Mouse (Mus musculus) cerebellum, adult 11 months (tissue): ENCODE measurements at regions not wholly inside any gene's neighbourhood (a gene's known extent, or its start where the extent isn't known, plus 50 kb on each side); places are given as distances from the start of the nearest gene placed in this dataset.
A peak's percentile ranks its signal among the peaks of the same experiment; 100 is the strongest.

ENCODE experiments used
- DNase-seq: peaks from one replicate; pipeline ENCODE4 v3.0.0; 2022

DNA sequence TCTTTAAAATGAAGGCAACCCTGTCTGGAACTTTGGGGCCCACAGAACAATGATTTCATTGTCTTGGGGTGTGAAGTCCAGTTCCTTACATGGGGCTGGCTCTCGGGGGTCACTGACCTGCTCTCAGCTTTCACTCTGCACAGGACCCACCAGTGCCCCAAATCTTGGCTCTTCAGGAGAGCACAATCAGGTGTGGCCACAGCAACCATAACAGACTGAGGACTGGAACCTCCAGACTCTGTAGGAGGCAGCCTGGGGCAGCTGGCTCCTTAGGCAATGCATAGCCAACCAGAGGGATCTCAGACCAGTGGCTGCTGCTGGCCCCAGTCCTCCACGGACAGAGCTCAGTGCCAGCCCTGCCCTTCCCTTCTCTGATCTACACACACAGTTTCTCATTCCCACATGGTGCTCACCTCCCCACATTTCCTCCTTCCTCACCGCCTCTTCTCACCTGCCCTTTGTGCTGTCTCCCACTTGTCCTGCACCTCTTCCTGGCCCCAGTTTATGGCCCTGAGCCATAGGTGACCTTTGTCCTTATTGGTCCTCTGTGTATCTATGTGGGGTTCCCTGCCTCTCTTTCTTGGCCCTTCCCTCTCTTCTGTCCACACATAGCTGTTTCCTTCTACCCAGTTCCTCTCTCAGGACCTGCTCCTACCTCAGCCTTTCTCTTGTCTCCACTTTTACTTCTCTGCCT is 151.9 kb upstream of the Zmiz1 start:
- no peak for DNase-seq

DNA sequence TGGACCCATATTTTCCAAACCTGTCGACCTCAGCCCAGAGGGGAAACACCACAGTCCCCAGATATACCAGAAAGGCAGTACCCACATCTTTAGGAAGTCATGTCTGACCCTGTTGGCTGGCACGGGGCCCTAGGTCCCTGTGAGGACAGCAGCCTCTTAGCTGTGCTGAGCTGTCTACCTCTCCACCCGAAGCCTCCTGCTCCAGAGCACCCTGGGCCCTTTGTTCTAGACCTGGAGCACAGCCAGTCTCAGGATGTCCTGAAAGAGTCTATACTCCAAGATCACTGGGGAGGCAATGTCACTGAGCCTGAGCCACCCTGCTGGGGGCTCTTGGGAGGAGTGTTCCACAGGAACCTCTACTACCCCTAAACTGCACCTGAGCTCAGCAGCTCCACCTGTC is 150.9 kb upstream of the Zmiz1 start:
- DNase-seq = no peak

DNA sequence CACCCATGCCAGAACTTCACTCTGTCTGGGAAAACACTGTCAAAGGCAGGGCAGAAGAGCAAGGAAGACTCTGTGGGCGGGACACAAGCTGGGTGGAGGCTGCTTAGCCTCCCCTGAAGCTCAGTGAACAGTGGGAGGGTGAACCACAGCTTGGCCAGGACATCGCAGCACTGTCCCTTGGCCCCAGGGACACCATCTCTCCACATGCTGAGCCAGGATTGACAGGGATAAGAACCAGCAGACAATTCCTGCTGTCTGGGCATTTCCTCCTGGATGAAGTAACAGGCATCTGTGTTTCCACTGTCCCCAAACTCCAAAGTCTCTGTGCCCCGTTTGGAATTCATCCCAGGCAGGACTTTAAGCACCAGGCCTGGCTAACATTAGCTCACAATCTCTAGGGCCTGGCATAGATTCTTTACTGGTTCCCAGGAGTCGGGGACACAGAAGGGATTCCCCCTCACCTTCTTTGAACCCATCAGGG is 148.3 kb upstream of the Zmiz1 start:
- DNase-seq = no peak

DNA sequence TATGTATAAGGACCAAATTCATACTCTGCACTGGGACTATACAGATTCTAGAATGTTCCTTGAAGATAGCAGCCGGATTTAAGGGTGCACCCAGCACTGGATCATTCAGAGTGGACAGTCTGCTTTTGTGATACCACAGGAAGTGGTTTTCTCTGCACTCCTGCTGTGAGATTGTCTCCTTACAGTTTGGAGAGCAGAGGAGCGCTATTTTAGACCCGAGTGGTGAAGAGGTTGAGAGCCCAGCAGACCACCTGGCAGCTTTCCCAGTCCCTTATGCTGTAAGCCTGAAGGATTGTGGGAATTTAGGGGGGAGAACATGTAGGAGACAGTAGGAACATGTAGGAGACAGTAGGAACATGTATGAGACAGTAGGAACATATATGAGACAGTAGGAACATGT is 147.5 kb upstream of the Zmiz1 start:
- no peak for DNase-seq

DNA sequence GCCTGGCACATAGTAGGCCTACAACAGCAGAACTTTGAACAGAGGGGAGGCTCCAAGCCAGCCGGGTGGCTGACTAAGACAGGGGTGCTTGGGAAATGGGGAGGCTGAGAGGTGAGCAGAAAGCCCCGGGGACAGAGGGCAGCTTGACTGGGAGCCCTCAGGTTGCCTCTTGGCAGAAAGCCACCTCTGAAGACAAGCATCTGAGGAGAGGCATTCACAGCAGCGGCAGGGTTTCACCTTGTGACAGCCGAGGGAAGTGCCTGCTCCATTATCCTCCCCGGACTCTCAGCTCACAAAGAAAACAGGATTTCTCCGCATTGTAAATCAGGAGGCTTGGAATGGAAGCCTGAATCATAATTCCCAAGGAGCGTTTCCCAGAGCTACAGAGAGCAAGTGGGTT is 146.8 kb upstream of the Zmiz1 start:
- DNase-seq = no peak

DNA sequence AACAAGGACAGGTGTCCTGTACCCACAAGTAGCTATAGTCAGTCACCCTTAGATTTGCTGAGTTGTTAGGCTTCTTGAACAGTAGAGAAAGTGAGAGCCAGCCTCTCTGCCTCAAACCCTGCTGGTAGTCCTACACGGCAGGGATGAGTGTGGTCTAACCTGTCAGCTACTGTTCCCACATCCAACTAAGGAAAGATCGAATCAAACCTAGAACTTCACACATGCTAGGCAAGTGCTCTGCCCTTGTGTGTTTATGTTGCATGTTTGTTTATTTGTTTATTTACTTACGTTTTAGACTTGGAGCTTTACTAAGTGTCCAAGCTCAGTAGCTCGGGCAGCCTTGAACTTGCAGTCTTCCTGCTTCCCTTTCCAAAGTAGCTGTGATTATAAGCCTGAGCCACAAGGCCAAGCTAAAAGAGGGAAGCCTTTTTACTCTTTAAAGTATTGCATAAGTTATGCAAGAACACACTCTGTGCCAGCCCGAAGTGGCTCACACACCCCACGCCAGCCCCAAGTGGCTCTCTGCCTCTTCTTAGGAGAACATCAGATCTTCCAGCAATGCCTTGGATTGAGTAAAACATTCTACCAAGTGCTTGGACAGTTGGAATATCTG is 146.1 kb upstream of the Zmiz1 start:
- DNase-seq = no peak

DNA sequence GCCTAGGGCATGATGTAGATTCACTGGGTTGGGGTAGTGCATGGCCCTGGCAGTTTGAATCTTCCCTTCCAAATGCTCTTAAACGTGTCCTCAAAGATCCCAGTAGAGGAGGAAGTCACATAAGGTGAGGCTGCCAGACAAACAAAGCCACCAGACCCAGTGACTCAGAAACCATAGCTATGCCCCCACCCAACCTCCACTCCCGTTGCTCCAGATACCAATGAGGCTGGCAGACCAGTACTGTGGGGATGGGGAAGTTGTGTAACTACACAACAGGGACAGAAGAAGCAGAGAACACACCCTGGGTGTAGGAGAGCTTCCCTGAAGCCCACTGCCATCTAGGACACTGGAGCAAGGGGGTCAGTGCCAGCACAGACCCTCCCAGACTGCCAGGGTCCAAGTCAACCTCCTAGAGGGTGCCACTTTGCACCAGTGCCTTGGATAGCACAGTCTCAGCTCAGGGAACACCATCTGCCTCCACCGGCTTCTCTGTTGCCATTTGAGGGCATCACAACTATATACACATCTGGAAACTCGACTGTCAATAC is 145.2 kb upstream of the Zmiz1 start:
- no peak for DNase-seq

DNA sequence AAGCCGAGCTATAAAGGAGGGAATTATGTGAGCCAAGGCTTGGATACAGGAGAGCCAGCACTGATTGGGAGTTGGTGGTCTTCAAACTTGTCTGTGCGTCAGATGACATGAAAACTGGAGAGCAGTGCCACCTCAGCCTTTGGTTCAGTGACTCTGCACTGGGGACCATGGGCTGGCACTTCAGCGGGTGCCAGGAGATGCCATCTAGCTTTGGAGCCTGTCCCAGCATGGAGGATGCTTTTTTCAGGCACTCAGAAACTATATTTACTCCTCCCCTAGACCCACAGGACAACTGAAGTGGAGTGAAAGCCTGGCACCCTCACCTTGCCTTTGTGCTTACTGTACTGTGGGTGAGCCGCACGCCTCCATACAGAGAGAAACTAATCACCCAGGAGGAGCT is 142.5 kb upstream of the Zmiz1 start:
- no peak for DNase-seq

DNA sequence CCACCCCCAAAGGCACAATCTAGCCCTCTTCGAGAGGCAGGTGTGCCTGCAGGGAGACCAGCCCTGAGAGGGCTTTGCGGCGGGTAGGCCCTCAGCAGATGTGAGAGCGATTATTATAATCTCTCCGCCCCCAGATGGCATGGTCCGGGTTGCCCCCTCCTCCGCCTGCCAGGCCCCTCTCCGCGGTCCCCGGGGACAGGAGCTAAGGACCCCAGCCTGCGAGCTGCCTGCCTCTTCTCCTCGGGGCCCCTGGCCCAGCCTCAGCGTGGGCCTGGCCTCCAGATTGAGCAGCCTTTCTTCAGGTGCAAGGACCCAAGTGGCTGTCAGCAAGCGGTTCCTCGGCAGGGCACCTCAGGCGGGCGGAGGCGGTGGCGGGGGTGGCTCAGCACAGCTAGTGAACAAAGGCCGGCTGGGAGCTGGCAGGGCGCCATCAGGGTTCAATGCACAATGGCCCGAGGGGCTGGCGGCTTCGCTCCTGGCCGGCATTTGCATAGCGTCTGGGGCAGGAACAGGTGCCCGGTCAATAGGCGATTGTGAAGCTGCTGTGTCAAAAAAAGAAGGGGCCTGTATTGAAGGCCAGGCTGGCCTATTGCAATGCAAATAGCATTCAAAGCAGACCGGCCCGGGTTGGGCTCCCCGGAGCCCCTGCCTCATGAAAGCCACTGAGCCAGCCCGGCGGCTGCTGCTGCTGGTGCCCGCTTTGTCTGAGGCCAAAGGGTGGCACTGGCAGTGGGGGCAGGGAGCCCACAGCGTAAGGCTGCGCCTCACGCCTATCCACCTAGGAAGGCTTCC is 141.1 kb upstream of the Zmiz1 start:
- DNase-seq = peak; percentile 67

DNA sequence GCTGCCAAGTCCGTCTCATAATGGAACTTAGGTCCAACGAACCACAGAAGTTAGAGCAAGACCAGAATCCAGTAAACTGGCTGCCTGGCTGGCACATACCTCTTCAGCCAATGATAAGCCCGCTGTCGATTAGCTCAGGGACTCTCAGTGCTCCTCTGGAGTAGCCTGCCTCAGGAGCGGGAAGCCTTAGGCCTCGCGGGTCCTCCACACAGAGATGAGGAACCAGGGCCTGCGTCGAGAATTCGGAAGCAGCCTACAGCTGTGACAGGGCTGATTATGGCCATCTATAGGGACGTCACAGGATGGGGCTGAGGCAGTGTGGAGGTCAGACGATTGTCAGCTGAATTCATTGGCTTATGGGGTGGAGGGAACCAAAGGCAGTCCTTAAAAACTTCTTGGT is 140.1 kb upstream of the Zmiz1 start:
- DNase-seq = no peak

DNA sequence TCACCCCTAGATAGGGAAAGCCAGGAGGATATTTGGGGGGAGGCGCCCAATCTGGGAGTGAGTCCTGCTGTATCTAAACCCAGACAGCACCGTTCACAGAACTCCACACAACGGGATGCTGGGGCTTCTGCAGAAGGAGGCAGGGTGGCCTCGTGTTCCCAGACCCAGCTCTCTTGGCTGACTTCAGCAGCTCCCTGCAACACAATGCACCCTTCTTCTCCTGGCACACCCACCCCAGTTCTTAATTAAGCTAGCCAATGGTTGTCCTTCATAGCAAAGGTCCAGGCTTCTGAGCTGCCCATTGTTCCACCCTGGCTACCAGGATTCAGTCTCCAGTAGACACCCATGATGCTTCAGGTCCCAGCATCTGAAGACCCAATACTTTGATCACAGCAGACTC is 138.8 kb upstream of the Zmiz1 start:
- DNase-seq = no peak

DNA sequence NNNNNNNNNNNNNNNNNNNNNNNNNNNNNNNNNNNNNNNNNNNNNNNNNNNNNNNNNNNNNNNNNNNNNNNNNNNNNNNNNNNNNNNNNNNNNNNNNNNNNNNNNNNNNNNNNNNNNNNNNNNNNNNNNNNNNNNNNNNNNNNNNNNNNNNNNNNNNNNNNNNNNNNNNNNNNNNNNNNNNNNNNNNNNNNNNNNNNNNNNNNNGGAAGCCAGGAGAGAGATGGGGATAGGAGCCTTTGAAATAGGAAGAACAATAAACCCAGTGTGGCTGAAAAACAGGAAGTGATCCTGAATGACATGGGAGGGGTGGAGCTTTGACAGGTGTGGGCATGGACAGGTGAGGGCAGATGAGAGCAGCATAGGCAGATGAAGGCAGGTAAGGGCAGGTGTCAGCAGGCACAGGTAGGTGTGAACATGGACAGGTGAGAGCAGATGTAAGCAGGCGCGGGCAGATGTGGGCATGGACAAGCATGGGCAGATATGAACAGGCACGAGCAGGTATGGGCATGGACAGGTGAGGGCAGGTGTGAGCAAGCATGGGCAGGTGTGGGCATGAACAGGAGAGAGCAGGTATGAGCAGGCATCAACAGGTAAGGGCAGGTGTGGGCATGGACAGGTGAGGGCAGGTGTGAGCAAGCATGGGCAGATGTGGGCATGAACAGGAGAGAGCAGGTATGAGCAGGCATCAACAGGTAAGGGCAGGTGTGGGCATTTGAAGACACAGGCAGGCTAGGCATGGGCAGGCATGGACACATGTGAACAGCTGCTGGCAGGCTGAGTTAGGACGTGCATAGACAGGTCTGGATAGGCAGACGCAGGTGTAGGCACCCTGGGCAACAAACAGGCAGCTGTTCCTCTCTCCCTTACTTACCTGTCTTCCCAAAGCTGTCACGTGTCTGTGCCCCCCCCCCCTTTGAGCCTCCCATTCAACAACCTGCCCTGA is 135.2 kb upstream of the Zmiz1 start:
- DNase-seq = no peak

DNA sequence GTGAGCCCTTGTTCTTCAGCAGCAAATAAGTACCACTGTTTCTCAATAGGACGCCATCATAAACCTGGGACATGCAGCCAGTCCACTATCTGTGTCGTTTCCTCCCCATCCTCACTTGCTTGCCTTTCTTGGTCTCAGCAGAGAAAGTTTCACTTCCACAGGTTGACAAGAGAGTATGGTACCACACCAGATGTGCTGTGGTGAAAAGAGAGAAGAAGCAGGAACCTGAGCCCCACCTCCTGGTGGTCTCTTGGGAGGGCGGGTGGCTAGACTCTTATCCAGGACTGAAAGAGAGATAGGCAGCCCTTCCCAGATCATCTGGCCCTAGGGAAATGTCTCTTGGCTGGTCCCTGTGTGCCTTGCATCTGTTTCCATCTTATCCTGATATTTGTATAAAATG is 133.1 kb upstream of the Zmiz1 start:
- no peak for DNase-seq

DNA sequence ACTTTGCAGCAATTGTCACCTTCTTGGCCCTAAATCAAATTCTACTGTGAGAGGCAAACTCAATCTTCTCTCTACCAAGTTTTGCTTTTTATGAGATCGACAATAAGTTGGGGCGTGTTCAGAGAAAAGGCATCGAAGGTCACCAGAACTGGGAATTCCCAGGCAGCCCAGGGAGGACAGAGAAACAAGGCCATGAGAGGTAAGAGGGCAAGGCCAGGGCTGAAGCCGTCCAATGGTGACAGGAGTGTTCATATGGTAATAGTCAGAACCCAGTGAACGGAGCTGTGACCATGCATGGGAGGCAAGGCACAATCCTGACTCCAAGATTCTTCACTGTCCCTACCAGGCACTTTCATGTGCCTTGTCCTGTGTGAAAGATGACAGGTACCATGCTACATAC is 130.8 kb upstream of the Zmiz1 start:
- no peak for DNase-seq

DNA sequence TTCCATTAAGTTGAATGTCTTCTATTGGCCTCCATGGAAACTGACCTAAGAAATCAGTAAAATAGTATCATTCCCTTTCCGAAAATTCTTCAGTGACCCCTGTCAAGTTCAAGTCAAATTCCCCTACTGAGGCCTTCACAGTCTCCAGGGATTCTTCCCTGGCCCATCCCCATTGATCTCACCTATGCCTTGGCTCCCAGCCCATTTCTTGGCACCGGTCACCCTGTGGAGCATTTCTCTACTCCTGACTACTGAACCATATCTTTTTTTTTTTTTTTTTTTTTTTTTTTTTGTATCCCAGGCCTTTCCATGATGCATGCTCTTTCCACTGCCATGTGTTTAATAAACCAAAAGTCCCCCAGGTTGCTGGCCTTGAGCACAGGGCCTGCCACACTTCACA is 124.8 kb upstream of the Zmiz1 start:
- DNase-seq = no peak

DNA sequence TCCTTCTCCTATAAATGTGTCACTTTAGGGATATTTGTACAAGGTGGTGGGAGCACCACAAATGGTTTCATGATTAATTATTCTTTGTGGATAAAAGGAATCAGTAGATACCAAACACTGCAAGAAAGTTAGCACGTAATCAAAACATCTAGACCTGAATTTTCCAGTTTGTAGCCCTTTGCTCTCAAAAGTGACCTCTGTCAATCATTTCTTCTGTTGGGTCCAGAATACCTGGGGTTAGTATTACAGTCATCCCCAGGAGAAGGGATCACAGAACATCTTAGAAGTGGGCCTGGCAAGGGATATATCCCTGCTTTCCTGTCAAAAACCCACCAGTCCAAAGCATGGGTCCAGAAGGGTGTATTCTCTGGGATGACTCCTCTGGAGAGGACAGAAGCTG is 122.1 kb upstream of the Zmiz1 start:
- DNase-seq = no peak

DNA sequence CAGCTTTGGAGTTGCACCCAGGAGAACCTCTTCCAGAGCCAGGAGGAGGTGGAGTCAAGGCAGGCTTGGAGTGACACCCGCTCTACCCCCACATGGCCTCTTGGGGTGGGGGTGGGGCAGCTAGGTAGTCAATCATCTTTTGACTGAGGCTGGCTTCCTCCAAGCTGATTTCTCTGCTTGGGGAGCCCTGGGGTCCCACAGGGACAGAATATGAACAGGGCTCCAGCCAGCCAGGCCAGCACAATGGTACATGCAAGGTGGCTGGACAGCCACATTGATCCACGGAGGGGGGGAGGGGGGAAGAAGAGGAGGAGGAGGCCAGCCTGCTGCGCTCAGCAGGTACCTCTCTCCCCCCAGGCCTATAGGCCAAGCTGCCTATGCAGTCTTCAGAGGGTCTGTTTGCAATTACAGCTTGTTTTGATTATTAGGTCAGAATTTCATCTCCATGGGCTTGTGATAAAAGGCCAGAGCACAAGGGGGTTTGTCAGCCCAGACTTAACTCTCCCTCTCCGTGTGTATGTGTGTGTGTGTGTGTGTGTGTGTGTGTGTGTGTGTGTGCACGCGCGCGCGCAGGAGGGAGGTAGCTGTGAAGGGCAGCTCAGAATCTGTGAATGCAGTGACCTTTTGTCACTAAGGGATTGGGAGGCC is 120.5 kb upstream of the Zmiz1 start:
- no peak for DNase-seq

DNA sequence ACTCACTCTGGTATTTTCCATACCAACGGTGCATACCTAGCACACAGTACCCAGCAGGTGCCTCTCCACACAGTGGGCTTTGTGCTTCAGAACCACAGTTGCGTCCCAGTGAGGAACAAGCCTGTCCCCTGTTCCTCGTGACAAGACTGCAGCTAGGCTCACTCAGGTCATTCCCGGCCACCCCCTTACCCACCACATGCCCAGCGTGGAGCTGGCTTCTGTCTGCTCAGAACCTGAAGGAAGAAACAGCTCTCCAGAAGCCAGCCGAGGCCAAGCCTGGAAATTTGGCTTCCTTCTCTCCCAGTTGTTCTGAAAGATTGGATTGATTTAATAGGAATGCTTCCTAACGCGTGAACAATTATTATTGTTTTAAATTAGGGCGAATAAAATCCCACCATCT is 118.1 kb upstream of the Zmiz1 start:
- no peak for DNase-seq

DNA sequence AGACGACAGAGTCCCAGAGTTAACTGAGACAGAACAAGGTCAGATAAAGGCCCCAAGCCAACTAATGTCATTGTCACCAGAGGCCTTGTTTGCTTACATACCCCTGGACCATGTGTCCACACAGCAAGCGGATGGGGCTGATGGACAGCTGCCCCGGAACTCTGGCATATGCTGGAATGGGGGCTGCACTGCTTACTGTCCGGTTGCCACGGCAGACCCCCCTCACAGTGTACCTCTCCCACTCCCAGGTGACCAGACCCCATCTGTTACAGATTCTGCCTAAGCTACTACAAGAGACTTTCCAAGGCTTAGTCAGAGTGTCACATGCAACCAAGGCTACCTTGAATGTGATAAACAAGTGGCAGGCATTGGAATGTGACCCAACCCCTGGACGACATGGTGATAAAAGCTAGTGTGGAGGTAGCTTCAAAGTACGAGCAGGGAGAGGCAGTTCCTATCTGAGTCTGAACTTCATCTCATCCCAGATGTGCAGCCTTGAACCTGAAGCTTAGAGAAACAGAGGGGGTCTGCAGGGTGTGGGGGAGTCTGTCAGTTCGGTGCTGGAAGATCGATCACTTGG is 117.0 kb upstream of the Zmiz1 start:
- DNase-seq = no peak

DNA sequence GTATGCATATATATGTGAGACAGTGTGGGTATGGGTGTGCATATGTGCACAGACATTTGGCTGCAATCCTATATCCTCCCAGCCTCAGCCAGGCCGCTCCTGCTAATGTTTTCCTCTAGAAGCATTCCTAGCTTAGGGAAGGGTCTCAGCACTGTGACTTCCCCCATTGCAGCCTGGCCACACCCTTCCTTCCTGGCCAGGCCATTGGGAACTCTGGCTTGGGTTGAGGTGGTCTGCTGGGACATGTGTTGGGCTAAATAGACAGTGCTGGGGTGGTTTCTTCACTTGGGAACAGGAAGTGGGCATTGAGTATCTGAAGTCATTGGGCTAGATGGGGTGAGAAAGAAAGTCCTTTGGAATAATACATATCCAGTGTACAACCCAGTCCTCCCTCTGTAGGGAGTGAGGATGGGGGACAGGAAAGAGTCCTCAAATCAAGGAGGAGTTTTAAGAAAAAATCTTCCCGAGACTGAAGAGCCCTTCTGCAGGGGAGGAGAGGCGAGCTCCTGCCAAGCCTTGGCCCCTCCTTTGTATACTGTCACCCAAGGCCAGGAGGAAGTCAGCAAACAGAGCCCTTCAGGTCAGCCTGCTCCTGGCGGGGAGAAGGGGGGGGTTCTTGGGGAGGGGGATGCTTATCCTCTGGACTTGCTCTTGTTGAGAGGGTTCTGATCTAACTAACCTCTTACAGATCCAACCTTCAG is 116.0 kb upstream of the Zmiz1 start:
- no peak for DNase-seq

DNA sequence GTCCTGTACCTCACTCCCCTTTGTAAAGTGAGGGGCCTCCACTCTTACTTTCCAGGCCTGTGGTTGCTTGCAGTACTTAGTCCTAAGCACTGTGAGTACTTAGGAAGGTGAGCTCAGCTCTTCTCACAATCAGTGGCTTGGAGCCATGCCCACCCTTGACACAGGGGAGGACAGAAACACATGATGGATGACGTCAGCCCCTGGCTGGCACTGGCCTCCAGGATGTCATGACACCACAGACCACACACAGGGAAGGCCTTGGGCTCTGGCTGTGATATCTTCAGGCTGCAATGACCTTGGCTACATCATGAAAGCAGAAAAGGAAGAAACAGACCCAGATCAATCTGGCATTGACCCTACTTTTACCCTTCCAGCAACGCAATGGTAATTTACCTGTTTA is 113.0 kb upstream of the Zmiz1 start:
- DNase-seq = peak; percentile 63
